Mouse (Mus musculus): ENCODE results near the gene Plekha5.

DNA sequence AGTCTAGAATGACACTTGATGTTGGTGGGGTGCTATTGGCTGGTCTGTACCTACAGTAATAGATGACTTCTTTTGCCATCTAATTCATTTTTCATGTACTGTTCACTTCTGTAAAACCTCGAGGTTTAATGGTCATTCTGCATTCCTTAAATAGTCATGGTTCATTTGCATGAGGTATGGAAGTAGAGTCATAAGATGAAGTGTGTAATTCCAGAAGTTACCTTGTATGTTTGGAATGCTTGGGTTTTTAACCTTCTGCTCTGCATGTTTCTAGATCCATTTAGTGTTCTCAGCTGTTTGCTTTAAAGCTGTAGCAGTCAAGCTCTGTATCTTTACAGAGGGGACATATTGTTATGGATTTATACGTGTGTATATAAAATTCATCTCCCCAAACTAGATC lies 144.0 kb downstream of the Plekha5 start:
- no peak for TF ChIP-seq POLR2A (IDR thresholded peaks at IDR 0.05; ENCODE audit: borderline replicate concordance, low read depth, low read length)
- no peak for TF ChIP-seq CTCF (IDR thresholded peaks at IDR 0.05; ENCODE audit: low read depth, low read length)

All from bone marrow macrophage, adult 2 months (primary cell).